Mouse (Mus musculus) lung, postnatal 0 days (tissue): ENCODE results near the gene Inca1.

Experiments used
- CTCF ChIP-seq: IDR thresholded peaks from 2 replicates; pipeline ENCODE4 v1.5.1; 2016; ENCODE audit warnings: antibody characterized with exemption, mild to moderate bottlenecking
- EP300 ChIP-seq: IDR thresholded peaks from 2 replicates; pipeline ENCODE4 v1.6.1; 2016; ENCODE audit warnings: antibody characterized with exemption, mild to moderate bottlenecking, control low read depth

DNA sequence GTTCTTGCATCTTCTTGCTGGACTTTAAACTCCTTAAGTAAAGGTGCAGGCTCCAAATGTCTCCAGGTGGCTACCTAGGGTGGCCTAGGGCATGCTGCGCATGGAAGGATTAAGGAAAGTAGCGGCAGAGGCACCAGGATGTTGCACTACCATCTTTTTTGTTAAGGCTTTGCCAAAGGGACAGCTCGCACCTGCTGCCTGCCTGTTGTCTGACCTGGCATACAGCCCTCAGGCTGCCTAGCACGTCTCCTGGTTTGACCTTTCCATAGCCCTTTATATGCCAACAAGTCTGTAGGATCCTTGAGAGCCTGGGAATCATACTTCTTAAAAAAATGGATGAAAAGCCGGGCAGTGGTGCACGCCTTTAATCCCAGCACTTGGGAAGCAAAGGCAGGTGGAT, 56.9 kb downstream of the Inca1 start:
- TF ChIP-seq CTCF (no peak), EP300 (no peak)
